Mouse (Mus musculus) cerebellum, postnatal 4 days (tissue): ENCODE measurements around the gene Ubash3a.

Source experiments
- DNase-seq, 2 experiments: peaks; one replicate each; pipeline ENCODE4 v3.0.0; 2022; ENCODE audit warnings: low spot score in 2 of 2, mixed read lengths in 1 of 2

The Ubash3a gene

DNA sequence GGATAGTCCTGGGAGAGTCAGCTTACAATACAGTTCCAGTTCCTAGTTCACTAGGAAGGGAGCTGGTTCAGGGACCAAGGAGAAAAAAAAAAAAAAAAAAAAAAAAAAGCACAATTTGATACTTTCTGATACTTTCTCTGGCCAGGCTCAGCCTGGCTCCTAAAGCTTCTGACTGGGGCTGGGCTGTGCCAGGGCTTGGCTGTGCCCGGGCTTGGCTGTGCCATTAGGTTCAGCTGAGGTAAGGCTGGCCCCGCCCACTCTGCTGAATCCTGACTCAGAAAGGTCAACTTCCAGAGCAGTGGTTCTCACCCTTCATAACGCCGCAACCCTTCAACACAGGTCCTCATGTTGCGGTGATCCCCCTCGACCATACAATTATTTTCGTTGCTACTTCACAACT lies 52.8 kb downstream of the Ubash3a start:
- peak in 1 of 2 experiments; percentile 19 for DNase-seq

DNA sequence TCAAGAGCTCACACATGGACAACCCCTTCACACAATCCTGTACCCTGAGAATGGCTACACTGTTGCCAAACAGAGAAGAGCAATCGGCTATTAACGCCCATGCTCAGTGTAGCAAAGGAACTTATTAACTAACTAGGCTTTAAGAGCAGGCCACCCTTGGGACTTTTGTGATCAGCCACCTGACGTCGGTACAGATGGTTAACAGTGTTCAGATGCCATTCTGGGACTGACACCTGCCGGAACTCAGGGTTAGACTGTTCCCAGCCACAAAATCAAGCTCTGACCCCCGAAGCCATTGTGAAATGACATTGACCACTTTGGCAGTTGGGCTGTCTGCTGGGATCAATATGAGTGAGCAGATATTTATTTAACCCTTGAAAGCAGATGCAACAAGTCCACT lies 53.7 kb downstream of the Ubash3a start:
- DNase-seq = peak in 1 of 2 experiments; percentile 22

DNA sequence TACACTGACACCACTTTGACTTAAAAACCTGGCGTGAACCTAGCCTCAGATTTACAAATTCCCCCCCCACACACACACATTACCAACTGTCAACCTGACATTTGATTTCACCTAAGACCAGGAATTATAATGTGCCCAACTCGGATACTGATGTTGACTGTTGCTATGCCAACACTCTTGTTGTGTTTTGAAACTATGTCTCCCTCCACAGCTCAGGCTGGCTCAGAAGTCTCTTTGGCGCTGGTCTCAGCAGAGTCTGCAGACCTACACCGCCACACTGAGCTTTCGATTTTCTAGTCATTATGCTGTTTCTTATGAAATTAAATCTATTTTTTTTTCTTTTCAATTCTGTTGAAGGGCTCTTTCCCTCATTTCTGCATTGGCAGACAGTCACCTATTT lies 55.0 kb downstream of the Ubash3a start:
- peak in 1 of 2 experiments; percentile 18 for DNase-seq

DNA sequence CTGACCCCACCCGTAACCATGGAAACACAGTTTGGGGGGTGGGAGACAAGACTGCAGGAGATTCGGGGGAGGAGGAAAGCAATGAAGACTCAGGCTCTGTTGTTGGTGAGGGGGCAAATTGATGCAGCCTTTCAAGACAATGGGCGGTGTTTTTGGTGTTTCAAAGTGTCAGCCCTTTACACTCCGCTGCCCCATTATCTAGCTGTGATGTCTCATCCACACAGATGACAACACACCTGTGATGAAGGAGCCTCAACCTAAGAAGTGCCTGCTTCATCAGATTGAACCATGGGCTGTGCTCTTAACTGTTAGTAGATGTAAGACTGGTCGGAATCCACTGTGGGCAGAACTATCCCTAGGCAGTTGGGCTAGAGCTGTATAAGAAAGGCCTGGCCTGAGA lies 56.1 kb downstream of the Ubash3a start:
- DNase-seq = peak in 1 of 2 experiments; percentile 14

- peak in 1 of 2 experiments; percentile 6 for DNase-seq
Observed at GRCm38 (mm10) chr17:31264372-31264771, 56.7 kb downstream of the Ubash3a start.

DNA sequence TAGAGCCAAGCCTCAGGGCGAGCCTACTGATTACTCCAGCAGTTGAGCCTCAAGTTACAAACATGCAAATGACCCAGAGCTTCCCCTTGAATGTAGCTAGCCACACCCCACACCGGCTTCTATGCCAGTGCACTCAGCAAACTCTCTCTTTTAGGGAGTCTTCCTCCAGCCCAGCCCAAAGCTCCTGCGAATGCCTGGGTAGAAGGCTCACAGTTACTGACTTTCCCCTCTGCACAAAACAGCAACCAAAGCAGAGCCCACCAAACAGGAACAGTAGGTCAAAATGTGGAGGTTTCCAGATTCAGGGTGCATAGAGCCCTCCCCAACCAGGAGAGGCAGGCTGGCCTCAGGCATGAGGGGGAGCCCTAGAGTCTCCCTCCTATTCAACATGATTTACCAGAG lies 57.5 kb downstream of the Ubash3a start:
- DNase-seq = peak in 1 of 2 experiments; percentile 17

- peak in 1 of 2 experiments; percentile 23 for DNase-seq
Observed at GRCm38 (mm10) chr17:31265831-31266230, 58.2 kb downstream of the Ubash3a start.

DNA sequence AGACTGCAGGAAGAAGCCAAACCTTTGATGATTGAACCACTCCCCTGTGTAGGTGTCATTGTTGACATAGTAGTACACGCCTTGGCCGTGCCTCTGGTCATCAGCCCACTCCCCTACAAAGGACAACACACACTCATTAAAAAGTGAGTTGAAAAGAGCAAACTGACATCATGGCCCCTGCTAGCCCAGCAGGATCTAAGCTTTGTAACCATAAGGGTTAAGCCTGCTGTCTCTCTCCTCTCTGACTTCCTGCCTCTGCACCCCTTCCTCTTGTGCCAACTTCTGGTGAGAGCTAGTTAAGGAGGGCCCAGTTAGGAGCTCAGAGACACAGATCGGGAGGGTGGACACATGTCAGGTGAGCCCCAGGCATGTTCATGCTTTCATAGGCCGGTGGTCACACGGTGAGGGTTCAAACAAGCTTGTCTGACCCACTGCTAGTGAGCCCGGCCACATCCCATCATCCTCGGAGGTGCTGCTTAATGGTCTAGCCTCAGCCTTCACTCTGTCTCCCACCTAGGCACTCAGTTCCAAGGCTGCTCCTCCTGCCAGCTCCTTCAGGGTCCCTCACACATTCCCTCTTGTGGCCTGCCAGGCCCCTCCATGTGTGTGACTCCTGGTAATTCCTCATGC lies 58.8 kb downstream of the Ubash3a start:
- DNase-seq = peak in 1 of 2 experiments; percentile 17

DNA sequence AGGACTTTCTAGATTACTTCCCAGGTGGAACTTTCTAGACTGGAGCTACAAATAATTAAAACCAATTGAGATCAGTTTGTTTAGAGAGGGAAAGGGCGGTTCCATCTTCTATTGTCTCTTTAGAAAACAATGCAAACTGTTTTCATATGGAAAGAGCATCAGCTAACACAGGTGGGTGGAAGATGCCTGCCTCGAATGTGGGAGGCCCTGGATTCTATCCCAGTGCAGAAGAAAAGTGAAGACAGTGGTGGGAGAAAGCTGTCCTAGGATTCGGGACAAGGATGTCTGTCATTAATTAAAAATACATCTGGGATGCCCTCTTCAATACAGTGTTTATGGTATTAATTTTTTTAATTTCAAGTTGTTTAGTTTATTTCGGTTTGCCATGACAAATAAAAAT lies 59.5 kb downstream of the Ubash3a start:
- peak in 1 of 2 experiments; percentile 4 for DNase-seq

DNA sequence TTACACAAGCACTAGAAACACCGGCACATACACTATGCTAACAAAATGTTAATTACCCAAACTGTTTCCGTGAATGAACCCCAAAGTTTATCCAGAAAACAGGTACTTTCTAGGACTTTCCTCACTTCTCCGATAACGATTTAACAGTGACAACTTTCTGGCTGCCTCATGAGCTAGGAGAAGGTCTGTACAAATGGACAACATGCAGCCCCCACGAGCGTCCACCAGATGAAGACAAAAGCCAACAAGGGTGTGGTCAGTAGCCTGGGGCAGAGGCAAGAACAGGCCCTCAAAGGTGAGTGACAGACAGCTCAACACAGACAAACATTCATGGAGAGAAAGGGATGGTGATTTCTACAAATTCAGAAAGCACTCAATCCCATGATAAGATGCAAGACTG lies 59.9 kb downstream of the Ubash3a start:
- DNase-seq = peak in 1 of 2 experiments; percentile 18

DNA sequence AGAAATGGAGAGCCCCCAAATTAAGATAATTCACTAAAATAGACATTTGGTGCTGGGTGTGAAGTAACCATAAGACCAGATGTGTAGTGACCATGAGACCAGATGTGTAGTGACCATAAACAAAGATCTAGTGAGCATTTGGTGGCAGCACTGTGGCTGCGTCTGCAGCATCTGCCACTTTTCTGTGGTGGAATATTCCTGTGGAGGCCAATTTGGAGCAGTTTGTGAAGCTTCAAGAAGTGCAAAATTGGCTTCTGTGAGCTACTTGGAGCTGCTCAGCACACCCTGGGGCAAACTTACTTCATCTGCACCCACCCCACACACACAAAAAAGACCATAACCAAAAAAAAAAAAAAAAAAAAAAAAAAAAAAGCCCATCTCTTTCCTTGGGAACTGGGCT lies 60.3 kb downstream of the Ubash3a start:
- peak in 1 of 2 experiments; percentile 12 for DNase-seq

DNA sequence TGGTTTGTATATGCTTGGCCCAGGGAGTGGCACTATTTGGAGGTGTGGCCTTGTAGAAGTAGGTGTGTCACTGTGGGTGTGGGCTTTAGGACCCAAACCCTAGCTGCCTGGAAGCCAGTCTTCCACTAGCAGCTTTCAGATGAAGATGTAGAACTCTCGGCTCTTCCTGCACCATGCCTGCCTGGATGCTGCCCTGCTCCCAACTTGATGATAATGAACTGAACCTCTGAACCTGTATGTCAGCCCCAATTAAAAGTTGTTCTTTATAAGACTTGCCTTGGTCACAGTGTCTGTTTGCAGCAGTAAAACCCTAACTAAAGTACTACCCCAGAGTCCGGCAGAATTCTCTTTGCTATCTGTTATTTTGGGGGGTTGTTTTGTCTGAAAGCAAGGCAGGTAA lies 62.1 kb downstream of the Ubash3a start:
- peak in 1 of 2 experiments; percentile 16 for DNase-seq

- DNase-seq = peak in 1 of 2 experiments; percentile 17
Observed at GRCm38 (mm10) chr17:31270246-31270645, 62.6 kb downstream of the Ubash3a start.

- DNase-seq = peak in 1 of 2 experiments; percentile 16
Observed at GRCm38 (mm10) chr17:31270736-31271135, 63.1 kb downstream of the Ubash3a start.

- DNase-seq = peak in 1 of 2 experiments; percentile 19
Observed at GRCm38 (mm10) chr17:31271136-31271851, 63.6 kb downstream of the Ubash3a start.

- peak in 1 of 2 experiments; percentile 17 for DNase-seq
Observed at GRCm38 (mm10) chr17:31272416-31273165, 64.9 kb downstream of the Ubash3a start.

GRCm38 (mm10) chr17:31273631-31274030 lies 66.0 kb downstream of the Ubash3a start:
- DNase-seq = no peak

- no peak for DNase-seq
Observed at GRCm38 (mm10) chr17:31275181-31275580, 67.5 kb downstream of the Ubash3a start.

- DNase-seq = no peak
Observed at GRCm38 (mm10) chr17:31276207-31276921, 68.7 kb downstream of the Ubash3a start.

GRCm38 (mm10) chr17:31276922-31277918 lies 69.5 kb downstream of the Ubash3a start, which contains the start of gene Rsph1:
TSS of gene Rsph1 (minus strand) at chr17:31277383.
- peak; percentile 100 for DNase-seq
